In genomic region chr17:51831702-51832420, GRCm38 (mm10) we compare ENCODE assay signal across 7 mouse cellular contexts. TPM values are rescaled to one million over a fixed set of nuclear protein-coding genes. Genes with fewer than 3 reads are reported as not detected.
DNase-seq lines count a peak whose midpoint lies in the region; ATAC-seq and TF ChIP-seq lines count a peak whose summit lies in the region.

No protein-coding gene starts in this region.

- TF ChIP-seq POLR2A in brain, embryonic 14.5 days (IDR thresholded peaks at IDR 0.05; ENCODE audit: borderline replicate concordance, extremely low read depth, insufficient read depth, insufficient read length, poor library complexity, severe bottlenecking) = no peak

- peak overlapping the region; percentile 76 for H3K9ac ChIP-seq in forebrain, embryonic 15.5 days (replicated peaks)
- peak overlapping the region; percentile 32; the same call in 1 of the 2 replicates for H3K9ac ChIP-seq in kidney, postnatal 0 days (ENCODE audit: low read depth, low read length)
- H3K9ac ChIP-seq in midbrain, embryonic 12.5 days (replicated peaks) = peak overlapping the region; percentile 68

- no peak overlapping the region for H3K27ac ChIP-seq in forebrain, embryonic 15.5 days (replicated peaks)
- no peak overlapping the region for H3K27ac ChIP-seq in kidney, postnatal 0 days
- no peak overlapping the region for H3K27ac ChIP-seq in midbrain, embryonic 12.5 days (replicated peaks)

- no peaks in the 10 kb centered on the region for H3K9me3 ChIP-seq in forebrain, embryonic 15.5 days
- H3K9me3 ChIP-seq in kidney, postnatal 0 days (replicated peaks; ENCODE audit: low read length) = no peaks in the 10 kb centered on the region
- no peaks in the 10 kb centered on the region for H3K9me3 ChIP-seq in midbrain, embryonic 12.5 days

- peak; percentile 20; the same call in 1 of the 2 replicates for ATAC-seq in forebrain, embryonic 15.5 days (replicated peaks)
- ATAC-seq in kidney, postnatal 0 days (replicated peaks; ENCODE audit: low FRiP score, low read depth) = peak; percentile 26
- peak; percentile 55 for ATAC-seq in midbrain, embryonic 12.5 days (ENCODE audit: low FRiP score, low read depth)

- under 1% methylated on average over 57 of the region's 57 CpGs for WGBS in forebrain, embryonic 15.5 days
- WGBS in kidney, postnatal 0 days = under 1% methylated on average over 55 of the region's 57 CpGs
- WGBS in midbrain, embryonic 12.5 days = under 1% methylated on average over 56 of the region's 57 CpGs

- H3K4me3 ChIP-seq in forebrain, embryonic 15.5 days = peak overlapping the region; percentile 85
- peak overlapping the region; percentile 70 for H3K4me3 ChIP-seq in kidney, postnatal 0 days (replicated peaks; ENCODE audit: low read depth, low read length)
- H3K4me3 ChIP-seq in midbrain, embryonic 12.5 days = peak overlapping the region; percentile 80

- H3K27me3 ChIP-seq in forebrain, embryonic 15.5 days = peaks cover 16% of the 10 kb centered on the region
- peaks cover 57% of the 10 kb centered on the region for H3K27me3 ChIP-seq in kidney, postnatal 0 days (ENCODE audit: insufficient read depth, low read length)
- peaks cover 38% of the 10 kb centered on the region for H3K27me3 ChIP-seq in midbrain, embryonic 12.5 days

- peak overlapping the region; percentile 91 for H3K4me2 ChIP-seq in forebrain, embryonic 15.5 days (replicated peaks)
- H3K4me2 ChIP-seq in kidney, postnatal 0 days (ENCODE audit: low read length) = peak overlapping the region; percentile 97
- peak overlapping the region; percentile 99 for H3K4me2 ChIP-seq in midbrain, embryonic 12.5 days (replicated peaks)

- no peaks in the 10 kb centered on the region for H3K36me3 ChIP-seq in forebrain, embryonic 15.5 days
- H3K36me3 ChIP-seq in kidney, postnatal 0 days (ENCODE audit: insufficient read depth, low read length) = no peaks in the 10 kb centered on the region
- H3K36me3 ChIP-seq in midbrain, embryonic 12.5 days = no peaks in the 10 kb centered on the region

- DNase-seq in ovary, postnatal 36 days (ENCODE audit: low spot score) = peak; percentile 35
- no peak for DNase-seq in ovary, adult 18-20 months (ENCODE audit: low spot score)
- DNase-seq in brain, embryonic 14.5 days (ENCODE audit: low read depth) = peak; percentile 31
- DNase-seq in kidney, postnatal 0 days (ENCODE audit: low spot score) = no peak
- peak; percentile 76 for DNase-seq in thymus, postnatal 14 days

- H3K4me1 ChIP-seq in forebrain, embryonic 15.5 days = peaks cover 23% of the 10 kb centered on the region
- peaks cover 7% of the 10 kb centered on the region; the same call in 1 of the 2 replicates for H3K4me1 ChIP-seq in kidney, postnatal 0 days (replicated peaks; ENCODE audit: insufficient read depth, low read length)
- H3K4me1 ChIP-seq in midbrain, embryonic 12.5 days = peaks cover 18% of the 10 kb centered on the region

- TF ChIP-seq CTCF in brain, embryonic 14.5 days (IDR thresholded peaks at IDR 0.05; ENCODE audit: borderline replicate concordance, extremely low read depth, insufficient read depth, insufficient read length) = no peak
- TF ChIP-seq CTCF in kidney, postnatal 0 days (IDR thresholded peaks at IDR 0.05; ENCODE audit: low read depth) = no peak

RNA-seq across cellular contexts. Expression of gene Satb1, which starts 1.2 kb away (rescaled TPM):
- polyA plus RNA-seq in brain, embryonic 14.5 days (2012; rRNA removed) = 44.2 and 56.8 TPM in 2 replicates
- polyA plus RNA-seq in forebrain, embryonic 15.5 days (2015; fragmentation: Nextera tagmentation; extraction: Ambion mirVana) = 40.1 and 47.2 TPM in 2 replicates
- 5.5 TPM in 2 replicates for polyA plus RNA-seq in kidney, postnatal 0 days (2015; fragmentation: Nextera tagmentation; extraction: Ambion mirVana)
- 35.9 and 38.8 TPM in 2 replicates for polyA plus RNA-seq in midbrain, embryonic 12.5 days (2016; fragmentation: Nextera tagmentation; extraction: Ambion mirVana)

Comparison
In these comparisons a context has a peak if more than half of its experiments do, and no peak if none do; other contexts are left out.
1. DNase-seq: peak in ovary, postnatal 36 days (single experiment), brain, embryonic 14.5 days (single experiment) and thymus, postnatal 14 days (single experiment); none in ovary, adult 18-20 months (single experiment) and kidney, postnatal 0 days (single experiment).
2. Peak in every context shown above with its lines, with median percentiles within 50 percentile points of each other: ATAC-seq, H3K4me2 ChIP-seq, H3K4me3 ChIP-seq and H3K9ac ChIP-seq.